Mouse (Mus musculus) urinary bladder, adult 18-20 months (tissue): ENCODE data around the gene Cep41.

Source experiments
- DNase-seq, 2 experiments: peaks; one replicate each; pipeline ENCODE4 v3.0.0; 2022; ENCODE audit warnings: low spot score in 2 of 2, mixed read lengths in 2 of 2

Cep41 gene

DNA sequence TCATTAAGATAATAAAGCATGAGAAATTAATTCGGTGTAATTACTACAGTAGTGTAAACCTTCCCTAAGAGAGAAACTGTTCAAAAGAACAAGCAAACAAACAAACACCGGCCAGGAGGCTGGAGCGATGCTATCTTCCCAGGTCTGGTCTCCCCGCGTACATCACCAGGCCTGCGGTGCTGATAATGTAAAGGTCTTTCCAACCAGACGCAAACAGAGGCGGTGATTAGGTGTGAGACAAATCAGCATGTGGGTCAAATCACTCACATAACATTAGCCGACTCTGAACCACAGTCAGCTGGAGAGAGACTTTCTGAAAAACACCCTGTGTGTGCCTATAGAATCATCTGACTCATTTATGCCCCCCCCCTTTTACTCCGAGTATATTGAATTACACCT is 17.8 kb upstream of the Cep41 start:
- DNase-seq = no peak

DNA sequence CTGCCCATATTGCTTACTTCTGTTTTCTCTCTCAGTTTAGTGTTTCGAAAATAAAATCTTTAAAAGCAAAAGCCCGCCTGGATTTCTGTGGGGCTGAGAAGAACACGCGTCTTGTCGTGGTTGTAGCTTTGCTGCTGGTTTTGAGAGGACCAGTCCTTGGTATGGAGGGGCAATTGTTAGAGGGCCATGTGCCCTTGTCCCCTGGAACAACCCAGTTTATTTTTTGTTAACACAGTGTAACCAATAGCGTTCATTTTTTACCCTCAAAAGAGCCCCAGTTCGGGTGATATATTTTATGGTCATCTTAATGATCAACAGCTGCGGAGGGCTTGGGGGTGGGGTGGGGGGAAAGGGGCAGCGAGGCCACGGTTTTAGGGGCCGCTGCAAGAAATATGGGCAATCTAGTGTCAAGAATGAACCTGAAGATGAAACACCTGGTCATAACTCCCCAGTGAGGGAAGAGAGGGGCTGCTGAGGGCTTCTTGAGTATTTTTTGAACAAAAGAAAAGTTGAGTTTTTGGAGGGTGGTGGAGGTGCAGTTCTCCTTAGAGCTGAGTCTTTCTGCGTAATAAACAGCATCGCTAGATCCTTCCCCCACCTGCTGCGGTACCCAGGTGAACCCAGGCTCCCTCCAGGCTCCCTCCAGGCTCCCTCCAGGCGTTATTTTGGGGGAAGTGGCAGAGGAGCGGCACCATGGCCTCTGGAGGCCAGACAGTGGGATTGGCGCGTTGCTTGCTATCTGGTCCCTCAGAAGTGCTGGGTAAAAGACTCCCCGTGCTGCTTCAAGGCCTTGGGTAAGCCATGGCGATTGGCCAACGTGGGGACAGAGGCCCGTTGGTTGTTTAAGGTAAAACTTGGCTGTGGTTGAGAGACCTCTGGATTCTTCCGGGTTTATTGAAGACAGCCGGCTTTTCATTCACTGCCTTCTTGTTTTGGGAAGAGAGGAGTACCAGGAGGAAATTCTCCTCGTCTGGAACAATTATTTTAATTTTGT is 17.1 kb upstream of the Cep41 start:
- no peak for DNase-seq

DNA sequence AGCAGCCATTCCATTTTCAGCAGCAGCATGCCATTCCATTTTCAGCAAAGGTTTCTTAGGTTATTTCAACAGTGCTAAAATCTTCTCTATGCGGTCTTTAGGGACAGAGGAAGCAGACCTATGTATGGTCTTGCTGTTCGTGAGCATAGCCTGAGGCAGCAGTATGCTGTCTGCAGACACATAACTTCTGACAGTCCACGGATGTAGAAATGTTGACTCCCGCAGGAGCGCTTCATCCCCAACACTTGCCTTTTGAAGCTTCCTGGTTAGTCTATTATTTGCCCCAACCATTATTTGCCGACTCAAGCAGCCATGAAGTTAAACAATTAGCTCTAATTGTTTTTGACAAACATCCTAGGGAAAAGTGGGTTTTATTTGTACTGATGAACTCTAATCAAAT is 15.6 kb upstream of the Cep41 start:
- DNase-seq = no peak

DNA sequence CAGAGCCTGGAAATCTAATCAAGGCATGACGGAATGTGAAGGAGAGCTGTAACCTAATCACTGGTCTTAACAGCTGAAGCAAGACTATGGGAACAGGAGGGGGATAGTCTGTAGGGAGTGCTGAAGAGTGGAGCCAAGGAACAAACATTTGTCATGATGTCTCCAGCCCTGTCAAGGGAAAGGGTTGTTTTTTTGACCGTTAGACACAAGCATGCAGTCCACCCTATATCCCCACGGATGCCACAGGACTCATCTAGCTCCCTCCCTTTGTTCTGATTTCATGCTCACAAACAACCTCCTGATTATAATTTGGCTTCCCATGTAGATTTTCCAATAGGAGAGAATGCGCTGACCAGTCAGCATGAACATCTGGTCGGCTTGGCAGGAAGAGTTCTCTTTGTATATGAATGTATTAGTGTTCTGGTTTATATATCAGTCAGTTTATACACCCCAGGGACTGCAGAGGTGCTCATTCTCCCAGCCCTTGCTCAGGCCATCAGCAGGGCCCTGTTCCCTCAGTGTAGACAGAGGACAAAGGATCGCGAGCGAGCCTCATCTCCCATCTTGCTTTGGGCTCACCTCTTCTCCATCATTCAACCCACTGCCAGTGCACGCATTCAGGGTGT is 10.5 kb upstream of the Cep41 start:
- DNase-seq = no peak

DNA sequence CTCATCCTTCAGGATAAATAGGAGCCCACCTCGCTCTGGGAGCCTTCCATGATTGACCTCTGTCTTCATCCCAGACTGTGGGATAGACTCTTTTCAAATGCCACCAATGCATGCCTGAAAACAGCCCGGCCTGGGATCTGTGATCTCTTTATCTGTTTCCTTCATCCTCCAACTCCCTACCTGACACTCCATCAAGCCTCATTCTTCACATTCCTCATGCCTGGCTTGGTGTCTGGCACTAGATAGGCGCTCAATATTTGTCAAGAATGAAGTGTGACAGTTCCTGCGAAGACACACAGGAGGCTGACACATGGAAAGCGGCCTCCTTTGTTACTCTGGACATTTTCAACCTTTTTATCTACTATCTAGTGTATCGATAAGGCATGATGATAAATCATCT is 9.9 kb upstream of the Cep41 start:
- no peak for DNase-seq

DNA sequence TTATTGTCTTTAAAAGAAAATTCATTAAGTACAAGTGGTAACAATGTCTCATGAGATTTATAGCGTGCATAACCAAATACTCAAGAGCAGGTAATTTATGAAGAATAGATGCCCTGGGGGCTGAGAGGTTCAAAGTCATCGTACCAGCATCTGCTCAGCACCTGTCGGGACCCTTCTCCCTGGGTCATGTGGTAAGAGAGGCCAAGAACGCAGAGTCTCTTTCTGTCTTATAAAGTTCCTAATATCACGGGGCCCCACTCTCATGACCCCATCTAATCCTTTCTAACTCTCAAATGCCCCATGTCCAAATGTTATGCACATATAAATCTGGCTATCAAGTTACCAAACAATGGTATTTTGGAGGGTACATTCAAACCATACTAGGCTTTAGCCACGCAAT is 9.3 kb upstream of the Cep41 start:
- no peak for DNase-seq

DNA sequence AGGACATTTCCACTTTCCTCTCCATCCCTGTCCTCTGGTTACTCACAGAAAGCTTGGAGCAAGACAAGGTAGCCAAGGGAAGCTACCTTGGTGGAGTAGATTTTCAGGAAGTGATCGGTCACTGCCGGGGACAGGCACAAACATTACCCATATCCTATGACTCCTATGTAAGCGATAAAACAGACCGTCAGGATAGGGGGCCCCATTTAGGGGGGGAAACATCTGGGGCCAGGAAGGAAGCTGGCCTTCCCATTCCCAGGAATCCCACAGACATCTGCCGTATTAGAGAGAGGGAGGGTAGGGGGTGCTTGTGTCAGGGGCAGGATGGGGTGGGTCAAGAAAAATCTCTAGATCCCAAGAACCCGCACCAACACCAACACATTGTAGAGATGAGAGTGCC is 6.6 kb upstream of the Cep41 start:
- DNase-seq = no peak

DNA sequence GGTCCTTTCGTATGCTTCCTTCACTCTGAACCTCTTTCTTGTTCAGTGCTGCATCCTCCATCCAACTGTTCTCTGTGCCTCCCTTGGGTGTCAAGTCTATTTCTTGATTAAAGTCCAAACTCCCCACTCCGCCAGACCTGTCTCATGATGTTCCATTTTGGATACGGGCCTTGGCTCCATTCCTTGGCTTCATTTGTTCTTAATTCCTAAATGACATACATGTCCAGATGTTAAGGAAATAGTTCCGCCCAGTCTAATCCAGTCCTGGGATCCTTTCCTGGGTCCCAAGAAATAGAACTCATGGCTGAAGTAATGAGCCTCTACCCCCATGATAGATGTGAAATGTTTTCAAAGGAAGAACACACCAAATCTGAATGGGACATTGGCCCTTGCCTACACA is 4.5 kb upstream of the Cep41 start:
- DNase-seq = no peak

DNA sequence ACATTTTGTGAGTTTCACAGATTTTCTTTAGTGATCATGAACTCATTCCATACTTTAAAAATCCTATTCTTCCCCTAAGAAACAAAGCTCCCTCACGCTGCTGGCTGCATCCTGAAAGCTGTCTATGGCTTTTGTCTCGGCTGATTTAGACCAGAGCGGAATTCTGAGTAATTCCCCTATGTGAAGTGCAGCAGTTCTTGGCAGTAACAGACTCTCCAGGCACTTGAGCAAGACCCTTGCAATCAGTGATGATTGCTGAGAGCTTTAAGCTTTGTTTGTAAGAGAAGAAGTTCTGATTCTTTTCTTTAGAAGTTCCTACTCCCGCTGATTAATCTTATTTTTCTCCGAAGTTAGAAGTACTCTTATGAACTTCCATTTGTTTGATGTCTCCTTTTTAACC is 3.9 kb upstream of the Cep41 start:
- DNase-seq = no peak

DNA sequence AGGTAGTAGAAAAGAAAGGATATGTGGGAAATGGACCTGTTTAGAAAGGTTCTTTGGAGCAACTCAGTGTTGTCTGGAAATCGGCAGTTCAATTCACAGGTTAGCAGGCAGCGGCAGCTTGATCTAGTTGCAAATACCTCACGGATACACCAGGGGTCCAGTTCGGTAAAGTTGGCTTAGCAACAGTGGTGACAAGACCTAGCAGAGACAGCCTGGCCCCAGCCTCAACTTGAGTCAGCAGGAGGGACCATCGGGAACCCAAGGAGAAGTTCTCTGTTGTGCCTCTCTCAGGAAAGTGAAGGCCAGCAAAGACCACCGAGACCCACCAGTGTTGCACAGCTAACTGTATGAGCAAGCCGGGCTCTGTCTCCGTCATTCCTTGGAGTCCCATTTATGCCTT is 1.6 kb upstream of the Cep41 start:
- DNase-seq = no peak

DNA sequence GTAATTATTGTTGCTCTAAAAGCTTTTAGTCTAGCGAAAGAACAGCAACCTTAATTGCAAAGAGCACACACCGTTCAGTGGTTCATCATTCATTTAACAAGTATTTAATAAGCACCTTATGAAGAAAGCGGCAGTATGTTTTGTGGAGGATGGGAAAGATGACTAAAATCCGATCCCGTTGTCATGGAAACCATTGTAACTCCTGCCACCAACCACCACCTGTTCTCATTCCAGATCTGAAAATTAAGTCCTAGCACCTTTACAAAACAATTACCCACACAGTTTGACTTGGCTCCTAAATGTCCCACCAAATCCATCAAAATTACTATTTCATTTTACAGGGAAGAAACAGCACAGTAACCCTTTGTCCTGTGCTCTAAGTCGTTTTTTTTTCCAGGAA is 660 bp upstream of the Cep41 start:
- no peak for DNase-seq

DNA sequence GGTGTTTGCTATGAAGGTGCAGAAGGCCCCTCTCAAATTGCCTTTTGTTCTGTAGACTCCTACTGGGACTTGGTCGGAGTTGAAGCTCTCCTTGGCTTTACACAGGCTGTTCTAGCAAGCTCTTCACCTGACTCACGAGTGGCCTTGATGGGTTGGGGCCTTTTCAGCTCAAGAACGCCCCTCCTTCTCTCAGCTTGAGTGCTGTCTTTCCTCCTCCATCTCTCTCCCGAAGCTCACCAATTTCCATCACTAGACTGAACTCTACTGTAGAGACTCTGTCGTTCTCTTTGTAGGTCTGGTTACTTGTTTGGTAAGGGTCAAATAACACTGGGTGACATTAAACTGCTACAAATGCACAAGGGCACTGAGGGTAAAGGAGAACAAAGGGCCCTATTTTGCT is 723 bp downstream of the Cep41 start:
- no peak for DNase-seq

DNA sequence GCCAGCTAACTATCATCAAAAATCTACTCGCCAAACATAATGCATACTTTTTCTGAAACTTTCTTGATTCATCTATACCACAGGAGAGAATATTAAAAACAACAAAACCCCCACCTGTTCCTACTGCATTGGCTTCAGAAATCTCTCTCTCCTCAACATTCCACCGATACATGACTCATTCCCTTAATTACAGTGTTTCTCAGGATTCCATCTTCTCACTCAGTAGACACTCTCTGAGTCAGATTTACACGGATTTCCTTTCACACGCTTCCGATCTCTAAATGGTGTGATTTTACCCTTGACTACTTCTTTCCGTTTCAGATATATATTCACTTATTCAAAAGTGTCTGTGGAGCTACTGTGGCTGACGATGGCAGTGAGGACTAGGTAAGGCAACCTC is 6.4 kb downstream of the Cep41 start:
- DNase-seq = no peak

DNA sequence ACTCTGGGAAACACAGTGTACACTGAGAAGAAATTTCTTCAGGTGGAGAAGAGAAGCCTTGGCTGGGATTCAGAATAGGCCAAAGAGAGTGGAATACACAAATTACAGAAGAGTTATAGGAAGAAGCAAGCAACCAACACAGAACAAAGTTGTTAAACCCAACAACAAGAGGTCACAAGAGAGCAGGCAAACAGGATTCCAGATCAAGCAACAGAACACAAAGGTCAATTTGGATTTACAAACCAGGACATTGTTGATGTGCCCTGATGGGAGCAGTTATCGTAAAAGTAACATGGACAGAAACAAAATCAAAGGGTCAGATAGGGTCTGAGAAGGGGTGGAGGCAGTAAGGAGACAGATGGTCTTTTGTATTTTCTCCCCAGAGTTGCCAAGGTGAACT is 9.0 kb downstream of the Cep41 start:
- DNase-seq = no peak

DNA sequence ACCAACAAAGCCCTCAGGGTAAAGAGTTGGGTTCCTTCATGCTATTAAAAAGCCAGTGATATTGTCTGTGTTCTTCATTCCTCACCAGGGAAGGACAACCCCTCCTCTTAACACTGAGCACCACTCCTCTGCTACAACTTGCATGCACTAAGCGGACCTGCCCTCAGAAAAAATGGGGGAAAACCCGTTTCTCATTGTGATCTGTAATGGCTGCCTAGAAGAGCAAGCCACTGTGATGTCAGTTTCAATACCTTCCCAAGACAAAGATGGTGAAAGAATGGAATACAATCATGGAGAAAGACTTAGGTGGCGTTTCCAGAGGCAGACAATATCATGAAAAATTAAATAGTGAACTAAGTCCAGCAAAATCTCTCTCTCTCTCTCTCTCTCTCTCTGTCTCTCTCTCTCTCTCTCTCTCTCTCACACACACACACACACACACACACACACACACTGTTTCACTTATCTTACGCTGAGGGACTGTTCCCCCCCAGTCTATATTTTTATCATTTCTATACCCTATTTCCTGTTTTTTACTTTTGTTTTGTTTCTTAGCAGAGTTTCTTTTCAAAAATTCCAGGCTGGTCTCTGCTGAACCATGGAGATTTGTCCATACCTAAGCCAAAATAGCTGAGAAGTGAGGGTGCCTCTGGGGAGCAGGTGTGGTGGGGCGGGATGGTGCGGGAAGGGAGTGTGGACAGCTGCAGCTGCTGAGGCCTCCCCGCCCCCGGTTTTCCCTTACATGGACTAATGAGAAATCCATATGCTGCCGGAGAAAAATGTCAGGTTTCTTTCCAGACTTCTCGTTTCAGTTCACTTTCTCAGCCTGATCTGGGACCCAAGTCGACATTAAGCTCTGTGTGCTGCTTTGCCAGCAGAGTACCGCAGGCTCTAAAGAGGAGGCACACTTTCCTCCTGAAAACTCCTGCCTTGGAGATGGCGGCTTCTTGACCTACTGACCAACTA is 11.3 kb downstream of the Cep41 start:
- no peak for DNase-seq

DNA sequence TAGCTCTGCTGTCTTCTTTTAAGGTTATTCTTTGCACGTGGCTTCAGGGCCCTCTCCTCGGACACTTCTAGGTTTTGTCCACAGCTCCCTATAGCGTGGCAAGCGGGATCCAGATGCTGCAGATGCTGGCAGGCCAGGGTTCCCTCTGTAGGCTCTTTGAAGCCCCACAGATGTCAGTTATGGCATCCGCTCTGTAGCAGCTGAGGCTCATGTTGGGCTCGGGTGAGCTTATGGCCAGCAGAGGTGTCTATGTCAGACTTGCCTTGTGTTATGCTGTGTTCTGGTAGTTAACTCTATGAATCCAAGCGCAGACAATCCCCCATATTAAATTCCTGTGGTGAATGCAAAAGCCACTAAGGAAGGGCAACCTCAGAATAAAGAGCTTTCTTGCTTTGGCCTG is 13.1 kb downstream of the Cep41 start:
- DNase-seq = no peak

DNA sequence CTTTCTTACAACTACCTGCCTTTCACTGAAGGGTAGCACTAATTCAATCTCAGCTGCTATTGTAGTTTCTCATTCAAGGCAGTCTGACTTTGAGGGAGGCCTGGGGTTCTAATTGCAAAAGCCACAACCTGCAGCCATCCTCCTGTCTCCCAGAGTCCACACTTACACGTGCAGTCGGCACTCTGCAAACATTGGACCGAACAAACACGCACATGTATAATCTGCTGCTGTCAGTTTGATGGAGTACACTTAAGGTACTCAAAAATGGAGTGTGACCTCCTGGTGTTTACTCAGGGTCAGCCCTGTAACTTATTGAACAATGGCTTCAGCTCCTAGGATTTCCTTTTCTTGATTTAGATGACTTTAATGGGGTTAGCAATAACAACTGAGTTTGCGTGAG is 14.0 kb downstream of the Cep41 start:
- no peak for DNase-seq

DNA sequence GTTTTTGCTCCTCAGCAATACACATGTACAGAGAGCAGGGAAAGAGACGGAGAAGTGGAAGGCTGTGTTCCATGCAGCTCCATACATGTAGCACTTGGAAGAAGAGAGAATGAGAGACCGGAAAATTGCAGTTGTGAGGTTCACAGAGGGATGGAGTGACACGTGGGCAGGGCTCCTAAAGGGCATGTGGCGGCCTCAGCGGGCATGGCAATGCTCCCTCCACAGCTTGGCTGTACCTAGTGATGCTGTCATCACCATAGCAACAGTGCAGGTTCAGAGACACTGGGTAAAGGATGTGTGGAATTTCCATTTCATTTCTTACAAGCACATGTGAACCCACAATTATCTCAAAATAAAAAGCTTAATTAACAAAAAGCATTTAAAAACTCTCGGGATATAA is 15.1 kb downstream of the Cep41 start:
- no peak for DNase-seq

DNA sequence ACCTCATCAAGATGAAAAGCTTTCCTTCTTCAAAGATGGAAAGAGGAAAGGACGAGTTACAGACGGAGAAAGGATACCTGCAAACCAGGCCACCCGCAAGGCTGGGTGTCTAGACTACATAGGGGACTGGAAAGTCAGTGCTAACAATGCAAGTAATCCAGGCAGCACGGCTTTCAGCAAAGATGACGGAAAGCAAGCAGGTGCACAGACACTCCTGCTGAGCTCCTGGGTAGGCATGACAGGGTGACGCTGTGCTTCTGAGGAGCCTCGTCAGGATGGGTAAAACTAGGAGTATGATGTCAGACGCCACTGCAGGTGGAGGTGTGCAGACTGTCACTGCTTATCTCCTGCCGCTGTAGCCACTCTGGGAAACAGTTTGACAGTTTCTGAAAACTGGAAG is 16.0 kb downstream of the Cep41 start:
- DNase-seq = no peak

DNA sequence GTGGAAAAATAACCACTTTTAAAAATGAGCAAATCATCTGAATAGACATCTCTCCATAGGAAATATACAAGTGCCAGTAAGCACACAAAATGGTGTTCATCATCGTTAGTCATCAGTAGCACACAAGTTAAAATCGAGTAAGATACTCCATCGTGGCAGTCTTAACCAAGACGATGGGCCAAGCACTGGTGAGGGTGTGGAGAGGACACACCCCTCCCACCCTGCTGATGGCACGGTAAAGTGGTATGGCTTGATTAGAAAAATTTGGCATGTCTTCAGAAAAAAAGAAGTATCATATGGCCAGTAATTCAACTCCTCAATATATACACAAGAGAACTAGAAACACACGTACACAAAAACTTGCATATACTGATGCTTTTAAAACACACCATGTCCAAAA is 17.0 kb downstream of the Cep41 start:
- no peak for DNase-seq

DNA sequence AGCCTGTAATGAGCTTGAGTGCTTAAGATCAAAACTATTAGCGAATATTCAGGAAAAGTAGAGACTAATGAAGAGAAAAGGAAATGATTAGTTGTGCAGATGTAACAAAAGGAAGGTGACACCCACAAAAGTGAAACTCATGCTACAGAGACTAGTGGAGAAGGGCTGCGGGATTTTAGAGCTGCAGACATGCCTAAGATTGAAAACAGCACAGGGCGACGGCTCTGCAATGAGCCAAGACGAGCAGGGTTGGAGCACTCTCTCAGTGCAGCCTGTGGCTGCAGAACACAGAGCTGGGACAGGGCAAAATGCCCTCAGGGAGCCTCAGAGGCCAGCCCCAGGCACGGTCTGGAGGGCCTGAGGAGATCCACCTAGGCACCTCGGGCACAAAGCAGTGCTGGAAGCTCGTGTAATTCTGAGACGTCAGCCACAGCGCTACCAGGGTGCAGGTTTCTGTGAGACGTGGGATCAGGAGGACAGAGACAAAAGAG is 18.2 kb downstream of the Cep41 start:
- DNase-seq = no peak

DNA sequence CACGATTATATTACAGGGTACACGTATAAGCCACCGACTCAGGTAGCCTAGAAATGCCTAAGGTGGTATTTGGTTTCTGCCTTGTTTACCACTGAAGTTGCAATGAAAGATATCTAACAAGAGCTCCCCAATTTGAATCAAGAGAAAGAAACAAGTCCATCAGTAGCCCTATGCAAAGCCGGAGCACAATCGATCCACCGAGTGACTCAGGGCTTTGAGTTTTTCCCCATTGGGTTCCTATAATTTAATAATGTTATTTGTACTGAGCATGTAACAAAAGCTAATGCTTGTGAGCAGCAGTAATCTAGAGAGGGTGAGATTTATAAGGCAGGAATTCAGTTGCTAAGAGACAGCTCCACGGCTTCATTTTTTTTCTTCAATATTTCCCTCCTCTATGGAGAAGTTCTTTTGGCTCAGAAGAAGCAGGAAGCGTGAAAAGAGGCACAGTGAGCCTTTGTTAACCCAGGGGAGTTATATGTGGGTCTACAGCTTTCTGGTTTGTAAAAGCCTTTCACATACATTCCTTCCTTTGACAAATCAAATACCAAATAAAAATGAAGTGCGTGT is 18.8 kb downstream of the Cep41 start:
- DNase-seq = no peak
